Mouse (Mus musculus) liver, adult 2 months (tissue): ENCODE data around the gene Btg3.

Experiments
- CTCF ChIP-seq: fragments of 200-500 bp; IDR thresholded peaks from 2 replicates; pipeline ENCODE4 v1.5.1; 2011; ENCODE audit warnings: low read depth, low read length, control low read depth
- POLR2A ChIP-seq: fragments of 200-500 bp; IDR thresholded peaks from 2 replicates; pipeline ENCODE4 v1.6.1; 2011; ENCODE audit warnings: low read length, control low read depth; ENCODE audit not compliant: insufficient read depth; ENCODE audit errors: extremely low read depth

GRCm38 (mm10) chr16:78342767-78343166 lies 34.2 kb downstream of the Btg3 start:
- TF ChIP-seq POLR2A (no peak), CTCF (no peak)
